Comparison of ENCODE assay signal across 1 mouse cellular context in the genomic region with DNA sequence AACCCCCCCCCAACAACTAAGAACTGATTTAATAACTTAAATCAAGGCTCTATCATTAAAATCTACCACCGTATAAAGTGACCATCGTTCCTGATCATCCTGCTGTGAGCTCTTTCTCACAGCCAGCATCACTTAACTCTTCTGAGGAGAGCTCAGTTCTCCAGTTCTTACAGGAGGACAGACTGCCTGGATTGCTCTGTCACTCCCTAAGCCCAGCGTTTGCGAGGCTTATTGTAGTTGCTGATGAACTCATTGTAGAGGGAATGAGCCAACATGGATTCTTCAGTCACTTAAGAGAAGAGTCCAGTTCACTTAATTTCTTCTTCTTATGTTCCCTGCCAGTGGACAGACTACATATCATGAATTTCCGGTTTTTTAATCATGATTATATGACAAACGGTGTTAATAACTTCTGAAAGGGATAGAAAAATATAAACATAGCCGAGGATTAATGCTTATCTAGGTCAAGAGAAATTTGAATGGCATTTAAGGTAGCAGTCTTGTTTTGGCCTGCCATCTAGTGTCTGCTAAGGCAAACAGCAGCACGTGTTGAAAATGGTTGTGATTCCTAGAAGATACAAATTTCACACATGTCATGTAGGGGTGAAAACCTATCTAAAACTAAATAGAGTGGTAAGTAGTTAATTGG.
A peak's percentile ranks its signal among the peaks of the same experiment; 100 is the strongest.
TF ChIP-seq lines count a peak whose summit lies in the region.

No protein-coding gene starts in this region.

TF ChIP-seq in CH12.LX, 34 proteins besides CTCF, POLR2A, EP300 and RAD21:
- 0 out of 2 replicates have a peak, but pooled peaks have one; percentile 38 for TF ChIP-seq JUND (conservative IDR thresholded peaks at IDR 0.05; ENCODE audit: low read depth, low read length)
- TF ChIP-seq BHLHE40 (IDR thresholded peaks at IDR 0.05; ENCODE audit: low read depth, low read length) = peak; percentile 87
- TF ChIP-seq ZC3H11A (IDR thresholded peaks at IDR 0.05; ENCODE audit: low read depth, low read length) = peak; percentile 76
- TF ChIP-seq MAFK (IDR thresholded peaks at IDR 0.05; ENCODE audit: insufficient replicate concordance, low read length) = no peak
- peak; percentile 88 for TF ChIP-seq MAX (IDR thresholded peaks at IDR 0.05; ENCODE audit: low read length)
- peak; percentile 95 for TF ChIP-seq MYC (IDR thresholded peaks at IDR 0.05; ENCODE audit: low read depth, low read length)
- no peak for TF ChIP-seq ETS1 (conservative IDR thresholded peaks at IDR 0.05; ENCODE audit: low read depth, low read length)
- TF ChIP-seq CHD2 (IDR thresholded peaks at IDR 0.05; ENCODE audit: low read length) = no peak
- TF ChIP-seq SMC3 (IDR thresholded peaks at IDR 0.05; ENCODE audit: low read depth, low read length) = peak; percentile 95
- TF ChIP-seq RCOR1 (conservative IDR thresholded peaks at IDR 0.05; ENCODE audit: low read depth, low read length) = no peak
